Mouse (Mus musculus) left cerebral cortex, postnatal 14 days (tissue): Measurements from ENCODE around the gene Pknox2. TPM values are rescaled to one million over a fixed set of nuclear protein-coding genes. Genes with fewer than 3 reads are reported as not detected.

ENCODE experiments used
- DNase-seq, 2 experiments: peaks; one replicate each; pipeline ENCODE4 v3.0.0; 2021 to 2022; ENCODE audit warnings: low spot score in 2 of 2, mixed read lengths in 1 of 2
- intact Hi-C: fragments of 180-260 bp; cut with DNase I; formaldehyde crosslinking; loops from one replicate; pipeline ENCODE4 v1.15.1; 2025
- total RNA-seq, 2 experiments: library from RNA; stranded (reverse); gene quantifications; 2 replicates each; pipeline ENCODE4 v1.2.3; 2021

The Pknox2 gene
- total RNA-seq, 2 experiments from 2014 or later = 77.8 to 78.8 TPM

GRCm38 (mm10) chr9:36881615-36882014 is 265.6 kb downstream of the Pknox2 start:
- intact Hi-C loops = no loop called here
- peak; percentile 27 to 59 for DNase-seq

- no peak for DNase-seq
- intact Hi-C loops = no loop called here
Measured at GRCm38 (mm10) chr9:36876787-36877186, 270.4 kb downstream of the Pknox2 start.

- intact Hi-C loops = no loop called here
- DNase-seq = no peak
Measured at GRCm38 (mm10) chr9:36876313-36876712, 270.9 kb downstream of the Pknox2 start.

- no peak for DNase-seq
- intact Hi-C loops = no loop called here
Measured at GRCm38 (mm10) chr9:36873796-36874195, 273.4 kb downstream of the Pknox2 start.

- DNase-seq = no peak
- intact Hi-C loops = no loop called here
Measured at GRCm38 (mm10) chr9:36870263-36870662, 276.9 kb downstream of the Pknox2 start.

- intact Hi-C loops = no loop called here
- no peak for DNase-seq
Measured at GRCm38 (mm10) chr9:36868662-36869061, 278.5 kb downstream of the Pknox2 start.

- no peak for DNase-seq
- intact Hi-C loops = no loop called here
Measured at GRCm38 (mm10) chr9:36864862-36865813, 282.1 kb downstream of the Pknox2 start.

- DNase-seq = no peak
- intact Hi-C loops = no loop called here
Measured at GRCm38 (mm10) chr9:36863694-36864093, 283.5 kb downstream of the Pknox2 start.

- intact Hi-C loops = no loop called here
- DNase-seq = no peak
Measured at GRCm38 (mm10) chr9:36862576-36862975, 284.6 kb downstream of the Pknox2 start.

- peak; percentile 36 to 60 for DNase-seq
- intact Hi-C loops = no loop called here
Measured at GRCm38 (mm10) chr9:36858677-36859076, 288.5 kb downstream of the Pknox2 start.

GRCm38 (mm10) chr9:36857476-36858117 is 289.6 kb downstream of the Pknox2 start:
- intact Hi-C loops = no loop called here
- DNase-seq = no peak

- intact Hi-C loops = no loop called here
- no peak for DNase-seq
Measured at GRCm38 (mm10) chr9:36856351-36856750, 290.9 kb downstream of the Pknox2 start.

GRCm38 (mm10) chr9:36852175-36852574 is 295.0 kb downstream of the Pknox2 start:
- intact Hi-C loops = no loop called here
- no peak for DNase-seq

GRCm38 (mm10) chr9:36850091-36850490 is 297.1 kb downstream of the Pknox2 start:
- peak in 1 of 2 experiments; percentile 26 for DNase-seq
- intact Hi-C loops = no loop called here

GRCm38 (mm10) chr9:36848661-36849060 is 298.5 kb downstream of the Pknox2 start:
- intact Hi-C loops = no loop called here
- DNase-seq = no peak

- DNase-seq = no peak
- intact Hi-C loops = no loop called here
Measured at GRCm38 (mm10) chr9:36846346-36846745, 300.9 kb downstream of the Pknox2 start.

Other genes with a start within 250 kb of the Pknox2 start
- 10 to 100 TPM; 10.1 to 11.8 TPM for gene Tmem218, start 60.8 kb upstream of the Pknox2 start, total RNA-seq
- 1 to 10 TPM; 1.7 to 1.8 TPM for gene Slc37a2, start 108.3 kb upstream of the Pknox2 start, total RNA-seq
- 1 to 10 TPM; 2.0 TPM for gene Ccdc15, start 201.0 kb upstream of the Pknox2 start, total RNA-seq
- 10 to 100 TPM; 58.0 to 61.6 TPM for gene Hepacam, start 219.9 kb upstream of the Pknox2 start, total RNA-seq